22 mouse cellular contexts compared by ENCODE assay signal in genomic region chr15:98148356-98148755, GRCm38 (mm10). TPM values are rescaled to one million over a fixed set of nuclear protein-coding genes. Genes with fewer than 3 reads are reported as not detected.
A peak's percentile ranks its signal among the peaks of the same experiment; 100 is the strongest.
DNase-seq lines count a peak whose midpoint lies in the region; ATAC-seq and TF ChIP-seq lines count a peak whose summit lies in the region.
"Had no signal": no experiment of that assay in that cellular context is flagged by ENCODE, and none has a peak within 500 bp of the region (broad histone marks: within the 10 kb centered on the region; RNA-seq: fewer than 3 reads in every experiment).

No protein-coding gene starts in this region.

- H3K36me3 ChIP-seq in kidney, embryonic 16.5 days (ENCODE audit: insufficient read depth, low read length), result no peaks in the 10 kb centered on the region
- no peaks in the 10 kb centered on the region for H3K36me3 ChIP-seq in heart, postnatal 0 days (replicated peaks; ENCODE audit: control insufficient read depth, insufficient read depth, low read length)
- H3K36me3 ChIP-seq: limb, embryonic 12.5 days had no signal

- WGBS in kidney, embryonic 16.5 days, result 64% methylated on average over 3 of the region's 3 CpGs
- 31% methylated on average over 3 of the region's 3 CpGs for WGBS in heart, postnatal 0 days

- DNase-seq in heart, adult 11 months, result peak; percentile 14
- no peak for DNase-seq in heart, postnatal 4 days
- no peak for DNase-seq in kidney, postnatal 4 days
- DNase-seq in cerebellum, adult 9-10 months, result peak; percentile 83
- no peak for DNase-seq in heart, postnatal 0 days (ENCODE audit: low spot score)
- DNase-seq: adrenal gland, postnatal 10 days; forebrain, postnatal 0 days; kidney, adult 8-10 months; thymus, postnatal 4 days had no signal

- peak overlapping the region; percentile 20; the same call in 1 of the 2 replicates for H3K27ac ChIP-seq in kidney, embryonic 16.5 days (ENCODE audit: low read length)
- peak overlapping the region; percentile 95 for H3K27ac ChIP-seq in heart, postnatal 0 days (ENCODE audit: low read depth)
- H3K27ac ChIP-seq: limb, embryonic 12.5 days; liver, embryonic 14.5 days had no signal

- no peak for TF ChIP-seq CTCF in heart, postnatal 0 days (IDR thresholded peaks at IDR 0.05; ENCODE audit: low read depth)

- H3K4me3 ChIP-seq in kidney, embryonic 16.5 days (ENCODE audit: low read length), result no peak overlapping the region
- no peak overlapping the region for H3K4me3 ChIP-seq in heart, postnatal 0 days (ENCODE audit: low read depth, low read length)
- H3K4me3 ChIP-seq: limb, embryonic 12.5 days had no signal

- ATAC-seq in kidney, embryonic 16.5 days (ENCODE audit: low FRiP score, low TSS enrichment), result no peak
- ATAC-seq in heart, postnatal 0 days (ENCODE audit: insufficient read depth, low read depth), result no peak
- ATAC-seq in CD4-positive, CD25-positive, alpha-beta regulatory T cell, adult 4 months, result no peak
- no peak for ATAC-seq in megakaryocyte, adult 5-6 weeks (ENCODE audit: poor library complexity, severe bottlenecking)
- ATAC-seq: forebrain, postnatal 0 days; lung, postnatal 0 days had no signal

- no peaks in the 10 kb centered on the region for H3K9me3 ChIP-seq in kidney, embryonic 16.5 days (ENCODE audit: low read length)
- no peaks in the 10 kb centered on the region for H3K9me3 ChIP-seq in heart, postnatal 0 days (replicated peaks; ENCODE audit: control insufficient read depth, low read length)
- H3K9me3 ChIP-seq: limb, embryonic 12.5 days had no signal

- H3K9ac ChIP-seq in kidney, embryonic 16.5 days (replicated peaks; ENCODE audit: low read length), result no peak overlapping the region
- H3K9ac ChIP-seq in heart, postnatal 0 days (replicated peaks; ENCODE audit: low read depth, low read length), result no peak overlapping the region
- H3K9ac ChIP-seq: forebrain, postnatal 0 days; limb, embryonic 12.5 days; liver, embryonic 14.5 days had no signal

- peaks cover 19% of the 10 kb centered on the region for H3K4me1 ChIP-seq in kidney, embryonic 16.5 days (ENCODE audit: insufficient read depth, low read length)
- peaks cover 16% of the 10 kb centered on the region for H3K4me1 ChIP-seq in heart, postnatal 0 days (ENCODE audit: control insufficient read depth, insufficient read depth)

- H3K27me3 ChIP-seq in kidney, embryonic 16.5 days (ENCODE audit: insufficient read depth, low read length), result no peaks in the 10 kb centered on the region
- no peaks in the 10 kb centered on the region for H3K27me3 ChIP-seq in heart, postnatal 0 days (ENCODE audit: control insufficient read depth, insufficient read depth, low read length)
- H3K27me3 ChIP-seq: limb, embryonic 12.5 days had no signal

- no peak for TF ChIP-seq EP300 in heart, postnatal 0 days (IDR thresholded peaks at IDR 0.05; ENCODE audit: low read depth)

- H3K4me2 ChIP-seq in kidney, embryonic 16.5 days (replicated peaks; ENCODE audit: low read depth, low read length), result no peak overlapping the region
- H3K4me2 ChIP-seq in heart, postnatal 0 days (ENCODE audit: low read depth, low read length), result no peak overlapping the region
- H3K4me2 ChIP-seq: limb, embryonic 12.5 days had no signal

RNA-seq across cellular contexts. Expression of gene Asb8, which starts 17.1 kb away (rescaled TPM):
- 100 to 1,000 TPM in 1 of 2 experiments, 10 to 100 TPM in 1; 97.9 to 103 TPM for total RNA-seq in heart, postnatal 4 days (2021)
- polyA plus RNA-seq in kidney, embryonic 16.5 days (2015; fragmentation: Nextera tagmentation; extraction: Ambion mirVana), result 59.6 and 60.2 TPM in 2 replicates
- 99.6 and 158 TPM in 2 replicates for total RNA-seq in heart, postnatal 0 days (2014; rRNA removed; ENCODE audit: low replicate concordance)
- 95.6 and 111 TPM in 2 replicates for polyA plus RNA-seq in heart, postnatal 0 days (2015; fragmentation: Nextera tagmentation; extraction: Ambion mirVana)
- 10 to 100 TPM; 33.5 to 40.1 TPM for polyA plus RNA-seq in CD4-positive, CD25-positive, alpha-beta regulatory T cell, adult 4 months (2017; shearing (Covaris generic))
- total RNA-seq in megakaryocyte, adult 5-6 weeks (2015), result 29.8 and 34.5 TPM in 2 replicates
- 30.0 and 31.4 TPM in 2 replicates for total RNA-seq in megakaryocyte, adult 5-6 weeks (2017)

RNA-seq across cellular contexts. Expression of gene Ccdc184, which starts 18.6 kb away (rescaled TPM):
- total RNA-seq in heart, postnatal 4 days (2021), result under 1 TPM; 0.74 to 0.92 TPM
- 1.8 and 2.1 TPM in 2 replicates for polyA plus RNA-seq in kidney, embryonic 16.5 days (2015; fragmentation: Nextera tagmentation; extraction: Ambion mirVana)
- total RNA-seq in heart, postnatal 0 days (2014; rRNA removed; ENCODE audit: low replicate concordance), result 0.92 and 1.9 TPM in 2 replicates
- 0.63 and 0.89 TPM in 2 replicates for polyA plus RNA-seq in heart, postnatal 0 days (2015; fragmentation: Nextera tagmentation; extraction: Ambion mirVana)
- under 1 TPM; 0.24 to 0.27 TPM for polyA plus RNA-seq in CD4-positive, CD25-positive, alpha-beta regulatory T cell, adult 4 months (2017; shearing (Covaris generic))
- total RNA-seq in megakaryocyte, adult 5-6 weeks (2015), result not detected in 2 replicates
- total RNA-seq in megakaryocyte, adult 5-6 weeks (2017), result not detected in 2 replicates
- total RNA-seq: gastrocnemius, adult 8-10 months; megakaryocyte progenitor cell, adult 5-6 weeks had no signal
- polyA plus RNA-seq: liver, embryonic 14.5 days had no signal

RNA-seq across cellular contexts. Expression of gene Olfr288, which starts 47.0 kb away (rescaled TPM):
- not detected for total RNA-seq in heart, postnatal 4 days (2021)
- not detected in 2 replicates for polyA plus RNA-seq in kidney, embryonic 16.5 days (2015; fragmentation: Nextera tagmentation; extraction: Ambion mirVana)
- total RNA-seq in heart, postnatal 0 days (2014; rRNA removed; ENCODE audit: low replicate concordance), result not detected in 2 replicates
- polyA plus RNA-seq in heart, postnatal 0 days (2015; fragmentation: Nextera tagmentation; extraction: Ambion mirVana), result not detected in 2 replicates
- not detected for polyA plus RNA-seq in CD4-positive, CD25-positive, alpha-beta regulatory T cell, adult 4 months (2017; shearing (Covaris generic))
- not detected in 2 replicates for total RNA-seq in megakaryocyte, adult 5-6 weeks (2015)
- total RNA-seq in megakaryocyte, adult 5-6 weeks (2017), result not detected in 2 replicates
- total RNA-seq: adrenal gland, postnatal 10 days; forebrain, postnatal 0 days; gastrocnemius, adult 8-10 months; hematopoietic stem cell, adult 5-6 weeks; layer of hippocampus, adult 8-10 months; megakaryocyte progenitor cell, adult 5-6 weeks; midbrain, postnatal 0 days had no signal
- polyA plus RNA-seq: embryonic facial prominence, embryonic 14.5 days; forebrain, postnatal 0 days; limb, embryonic 12.5 days; liver, embryonic 14.5 days; lung, postnatal 0 days; midbrain, postnatal 0 days; small intestine, adult 2 months had no signal

RNA-seq across cellular contexts. Expression of gene Senp1, which starts 54.8 kb away (rescaled TPM):
- total RNA-seq in heart, postnatal 4 days (2021), result 10 to 100 TPM; 23.5 to 27.2 TPM
- 29.9 and 31.3 TPM in 2 replicates for polyA plus RNA-seq in kidney, embryonic 16.5 days (2015; fragmentation: Nextera tagmentation; extraction: Ambion mirVana)
- 13.3 and 16.7 TPM in 2 replicates for total RNA-seq in heart, postnatal 0 days (2014; rRNA removed; ENCODE audit: low replicate concordance)
- 8.0 and 10.1 TPM in 2 replicates for polyA plus RNA-seq in heart, postnatal 0 days (2015; fragmentation: Nextera tagmentation; extraction: Ambion mirVana)
- 10 to 100 TPM; 33.4 to 34.3 TPM for polyA plus RNA-seq in CD4-positive, CD25-positive, alpha-beta regulatory T cell, adult 4 months (2017; shearing (Covaris generic))
- total RNA-seq in megakaryocyte, adult 5-6 weeks (2015), result 43.4 and 44.7 TPM in 2 replicates
- total RNA-seq in megakaryocyte, adult 5-6 weeks (2017), result 39.9 and 52.2 TPM in 2 replicates

RNA-seq across cellular contexts. Expression of gene Pfkm, which starts 56.0 kb away (rescaled TPM):
- 100 to 1,000 TPM; 413 to 425 TPM for total RNA-seq in heart, postnatal 4 days (2021)
- polyA plus RNA-seq in kidney, embryonic 16.5 days (2015; fragmentation: Nextera tagmentation; extraction: Ambion mirVana), result 45.7 and 45.8 TPM in 2 replicates
- 216 and 219 TPM in 2 replicates for total RNA-seq in heart, postnatal 0 days (2014; rRNA removed; ENCODE audit: low replicate concordance)
- 205 and 213 TPM in 2 replicates for polyA plus RNA-seq in heart, postnatal 0 days (2015; fragmentation: Nextera tagmentation; extraction: Ambion mirVana)
- polyA plus RNA-seq in CD4-positive, CD25-positive, alpha-beta regulatory T cell, adult 4 months (2017; shearing (Covaris generic)), result 10 to 100 TPM in 1 of 2 experiments, 1 to 10 TPM in 1; 4.8 to 13.4 TPM
- total RNA-seq in megakaryocyte, adult 5-6 weeks (2015), result 2.4 and 3.1 TPM in 2 replicates
- 4.7 and 6.2 TPM in 2 replicates for total RNA-seq in megakaryocyte, adult 5-6 weeks (2017)

Comparison
In these comparisons a context has a peak if more than half of its experiments do, and no peak if none do; other contexts are left out.
1. DNase-seq: peak in heart, adult 11 months (single experiment) and cerebellum, adult 9-10 months (single experiment); none in heart, postnatal 4 days (single experiment), kidney, postnatal 4 days (0 of 2) and heart, postnatal 0 days (single experiment).